Mouse (Mus musculus): ENCODE measurements around the gene Caskin2. TPM values are rescaled to one million over a fixed set of nuclear protein-coding genes. Genes with fewer than 3 reads are reported as not detected.

Caskin2 gene
- total RNA-seq, 2 experiments from 2014 or later, result 59.4 to 60.9 TPM

- intact Hi-C loops (cut with DNase I), result loop anchor here (1.0 kb wide), 1 partner anchor 44 kb away; the partner anchor contains the start of gene Tmem94
- DNase-seq, result peak; percentile 70 to 71
These were observed 4.1 kb downstream of the Caskin2 start for GRCm38 (mm10) chr11:115809311-115809781.

- DNase-seq, result peak; percentile 55 to 63
These were observed 4.6 kb downstream of the Caskin2 start for GRCm38 (mm10) chr11:115808696-115809310.

GRCm38 (mm10) chr11:115807971-115808370 lies 5.5 kb downstream of the Caskin2 start:
- intact Hi-C loops (cut with DNase I), result no loop called here
- peak in 1 of 2 experiments; percentile 44 for DNase-seq

More at GRCm38 (mm10) chr11:115808696-115809310, 4.6 kb downstream of the Caskin2 start:
- intact Hi-C loops (cut with DNase I), result loop anchor here (1.0 kb wide), 1 partner anchor 44 kb away; the partner anchor contains the start of gene Tmem94

GRCm38 (mm10) chr11:115807306-115807705 lies 6.1 kb downstream of the Caskin2 start:
- intact Hi-C loops (cut with DNase I), result no loop called here
- DNase-seq, result no peak

GRCm38 (mm10) chr11:115806154-115806553 lies 7.3 kb downstream of the Caskin2 start:
- no peak for DNase-seq
- intact Hi-C loops (cut with DNase I), result no loop called here

GRCm38 (mm10) chr11:115805005-115805404 lies 8.4 kb downstream of the Caskin2 start:
- intact Hi-C loops (cut with DNase I), result loop anchor here (2.0 kb wide), 1 partner anchor 20 kb away; no protein-coding TSS in a partner anchor

GRCm38 (mm10) chr11:115803072-115803709 lies 10.2 kb downstream of the Caskin2 start:
- intact Hi-C loops (cut with DNase I), result no loop called here
- no peak for DNase-seq

More at GRCm38 (mm10) chr11:115805005-115805404, 8.4 kb downstream of the Caskin2 start:
- DNase-seq, result no peak

GRCm38 (mm10) chr11:115800981-115801380 lies 12.5 kb downstream of the Caskin2 start:
- intact Hi-C loops (cut with DNase I), result no loop called here
- no peak for DNase-seq

- no peak for DNase-seq
These were observed 15.8 kb downstream of the Caskin2 start for GRCm38 (mm10) chr11:115797665-115798064.

GRCm38 (mm10) chr11:115796898-115797297 lies 16.5 kb downstream of the Caskin2 start:
- intact Hi-C loops (cut with DNase I), result no loop called here
- DNase-seq, result no peak

More at GRCm38 (mm10) chr11:115797665-115798064, 15.8 kb downstream of the Caskin2 start:
- intact Hi-C loops (cut with DNase I), result no loop called here

- intact Hi-C loops (cut with DNase I), result no loop called here
- no peak for DNase-seq
These were observed 21.1 kb downstream of the Caskin2 start for GRCm38 (mm10) chr11:115792353-115792752.

GRCm38 (mm10) chr11:115791919-115792318 lies 21.5 kb downstream of the Caskin2 start:
- no peak for DNase-seq
- intact Hi-C loops (cut with DNase I), result no loop called here

GRCm38 (mm10) chr11:115789787-115790186 lies 23.7 kb downstream of the Caskin2 start:
- intact Hi-C loops (cut with DNase I), result no loop called here
- no peak for DNase-seq

- no peak for DNase-seq
- intact Hi-C loops (cut with DNase I), result no loop called here
These were observed 27.0 kb downstream of the Caskin2 start for GRCm38 (mm10) chr11:115786473-115786872.

- no peak for DNase-seq
These were observed 33.0 kb downstream of the Caskin2 start for GRCm38 (mm10) chr11:115780141-115781070.

GRCm38 (mm10) chr11:115779038-115779571 lies 34.3 kb downstream of the Caskin2 start:
- peak; percentile 96 for DNase-seq
- intact Hi-C loops (cut with DNase I), result loop anchor here (2.0 kb wide), 1 partner anchor 32 kb away; no protein-coding TSS in a partner anchor

More at GRCm38 (mm10) chr11:115780141-115781070, 33.0 kb downstream of the Caskin2 start:
- intact Hi-C loops (cut with DNase I), result no loop called here

- intact Hi-C loops (cut with DNase I), result loop anchor here (2.0 kb wide), 1 partner anchor 33 kb away; no protein-coding TSS in a partner anchor
- DNase-seq, result no peak
These were observed 35.7 kb downstream of the Caskin2 start for GRCm38 (mm10) chr11:115777487-115778335.

GRCm38 (mm10) chr11:115776954-115777353 lies 36.5 kb downstream of the Caskin2 start:
- no peak for DNase-seq
- intact Hi-C loops (cut with DNase I), result no loop called here

Measured in heart, postnatal 10 days (tissue).